Comparison of ENCODE assay signal across 12 mouse cellular contexts in genomic region chr4:96028412-96028811, GRCm38 (mm10). TPM values are rescaled to one million over a fixed set of nuclear protein-coding genes. Genes with fewer than 3 reads are reported as not detected.
DNase-seq lines count a peak whose midpoint lies in the region; ATAC-seq and TF ChIP-seq lines count a peak whose summit lies in the region.
"Had no signal": no experiment of that assay in that cellular context is flagged by ENCODE, and none has a peak within 500 bp of the region (broad histone marks: within the 10 kb centered on the region; RNA-seq: fewer than 3 reads in every experiment).

No protein-coding gene starts in this region.

- no peak overlapping the region for H3K4me2 ChIP-seq in hindbrain, embryonic 15.5 days
- H3K4me2 ChIP-seq in forebrain, embryonic 12.5 days, result no peak overlapping the region
- H3K4me2 ChIP-seq in stomach, postnatal 0 days (replicated peaks; ENCODE audit: low read depth), result no peak overlapping the region
- H3K4me2 ChIP-seq: liver, embryonic 15.5 days had no signal

- no peak overlapping the region for H3K9ac ChIP-seq in hindbrain, embryonic 15.5 days
- H3K9ac ChIP-seq in forebrain, embryonic 12.5 days, result no peak overlapping the region
- H3K9ac ChIP-seq in stomach, postnatal 0 days (ENCODE audit: low read length), result no peak overlapping the region
- H3K9ac ChIP-seq: liver, embryonic 15.5 days had no signal

- TF ChIP-seq EP300 in stomach, postnatal 0 days (optimal IDR thresholded peaks at IDR 0.05), result no peak

- no peak for DNase-seq in hindbrain, embryonic 10.5 days (ENCODE audit: low spot score)
- DNase-seq in layer of hippocampus, postnatal 14 days (ENCODE audit: low spot score in 2 of 2), result peak; percentile 29 to 70
- DNase-seq in right cerebral cortex, adult 18-20 months, result peak; percentile 52
- DNase-seq in stomach, postnatal 0 days (ENCODE audit: low spot score), result no peak
- no peak for DNase-seq in gastrocnemius, adult 8-10 months (ENCODE audit: low spot score in 2 of 2)
- DNase-seq in lung, postnatal 10 days, result no peak
- DNase-seq: heart, adult 18-20 months; kidney, adult 8-10 months had no signal

- WGBS in hindbrain, embryonic 15.5 days, result 92% methylated on average over 1 of the region's 1 CpGs
- WGBS in hindbrain, embryonic 10.5 days, result 93% methylated on average over 1 of the region's 1 CpGs
- 91% methylated on average over 1 of the region's 1 CpGs for WGBS in forebrain, embryonic 12.5 days
- 90% methylated on average over 1 of the region's 1 CpGs for WGBS in stomach, postnatal 0 days

- ATAC-seq in hindbrain, embryonic 15.5 days (ENCODE audit: low FRiP score, low read depth), result peak; percentile 80; the same call in 1 of the 2 replicates
- peak; percentile 65; the same call in 1 of the 2 replicates for ATAC-seq in forebrain, embryonic 12.5 days (ENCODE audit: low FRiP score)
- ATAC-seq in stomach, postnatal 0 days (ENCODE audit: low FRiP score, low TSS enrichment), result no peak

- H3K27ac ChIP-seq in hindbrain, embryonic 15.5 days (replicated peaks), result no peak overlapping the region
- no peak overlapping the region for H3K27ac ChIP-seq in hindbrain, embryonic 10.5 days
- H3K27ac ChIP-seq in forebrain, embryonic 12.5 days, result no peak overlapping the region
- no peak overlapping the region for H3K27ac ChIP-seq in stomach, postnatal 0 days (replicated peaks)
- H3K27ac ChIP-seq: liver, embryonic 15.5 days had no signal

- no peaks in the 10 kb centered on the region for H3K36me3 ChIP-seq in hindbrain, embryonic 15.5 days
- H3K36me3 ChIP-seq in hindbrain, embryonic 10.5 days, result no peaks in the 10 kb centered on the region
- peaks cover 4% of the 10 kb centered on the region; the same call in 1 of the 2 replicates for H3K36me3 ChIP-seq in forebrain, embryonic 12.5 days (replicated peaks)
- no peaks in the 10 kb centered on the region for H3K36me3 ChIP-seq in stomach, postnatal 0 days (ENCODE audit: control insufficient read depth, insufficient read depth, low read length)
- H3K36me3 ChIP-seq: liver, embryonic 15.5 days had no signal

- no peaks in the 10 kb centered on the region for H3K27me3 ChIP-seq in hindbrain, embryonic 15.5 days
- H3K27me3 ChIP-seq in hindbrain, embryonic 10.5 days (ENCODE audit: insufficient read depth, poor library complexity, severe bottlenecking), result no peaks in the 10 kb centered on the region
- no peaks in the 10 kb centered on the region for H3K27me3 ChIP-seq in forebrain, embryonic 12.5 days
- H3K27me3 ChIP-seq in stomach, postnatal 0 days (ENCODE audit: control insufficient read depth, insufficient read depth, low read length), result no peaks in the 10 kb centered on the region
- H3K27me3 ChIP-seq: liver, embryonic 15.5 days had no signal

- H3K4me3 ChIP-seq in hindbrain, embryonic 15.5 days, result no peak overlapping the region
- H3K4me3 ChIP-seq in hindbrain, embryonic 10.5 days, result no peak overlapping the region
- H3K4me3 ChIP-seq in forebrain, embryonic 12.5 days (replicated peaks), result no peak overlapping the region
- H3K4me3 ChIP-seq in stomach, postnatal 0 days (ENCODE audit: low read depth, low read length), result no peak overlapping the region
- H3K4me3 ChIP-seq: liver, embryonic 15.5 days; myocyte had no signal

- no peak for TF ChIP-seq CTCF in stomach, postnatal 0 days (IDR thresholded peaks at IDR 0.05; ENCODE audit: low read depth)

- H3K9me3 ChIP-seq in hindbrain, embryonic 15.5 days, result no peaks in the 10 kb centered on the region
- H3K9me3 ChIP-seq in hindbrain, embryonic 10.5 days, result no peaks in the 10 kb centered on the region
- H3K9me3 ChIP-seq in forebrain, embryonic 12.5 days, result no peaks in the 10 kb centered on the region
- H3K9me3 ChIP-seq in stomach, postnatal 0 days (ENCODE audit: control insufficient read depth, low read length), result no peaks in the 10 kb centered on the region
- H3K9me3 ChIP-seq: liver, embryonic 15.5 days had no signal

- H3K4me1 ChIP-seq in hindbrain, embryonic 15.5 days (replicated peaks), result no peaks in the 10 kb centered on the region
- no peaks in the 10 kb centered on the region for H3K4me1 ChIP-seq in hindbrain, embryonic 10.5 days (replicated peaks)
- H3K4me1 ChIP-seq in forebrain, embryonic 12.5 days, result no peaks in the 10 kb centered on the region
- no peaks in the 10 kb centered on the region for H3K4me1 ChIP-seq in stomach, postnatal 0 days (replicated peaks; ENCODE audit: control insufficient read depth, insufficient read depth)
- H3K4me1 ChIP-seq: liver, embryonic 15.5 days had no signal

RNA-seq across cellular contexts. Expression of gene Cyp2j13, which starts 48.9 kb away (rescaled TPM):
- polyA plus RNA-seq in hindbrain, embryonic 15.5 days (2015; fragmentation: Nextera tagmentation; extraction: Ambion mirVana), result 0.04 and 0.06 TPM in 2 replicates
- not detected in 2 replicates for polyA plus RNA-seq in hindbrain, embryonic 10.5 days (2016; fragmentation: Nextera tagmentation; extraction: Ambion mirVana)
- not detected in 2 replicates for polyA plus RNA-seq in forebrain, embryonic 12.5 days (2016; fragmentation: Nextera tagmentation; extraction: Ambion mirVana)
- total RNA-seq in layer of hippocampus, postnatal 14 days (2021), result 1 to 10 TPM in 1 of 2 experiments, under 1 TPM in 1; 0.90 to 1.1 TPM
- not detected in 2 replicates for polyA plus RNA-seq in stomach, postnatal 0 days (2015; fragmentation: Nextera tagmentation; extraction: Ambion mirVana)
- total RNA-seq in gastrocnemius, adult 8-10 months (2022), result not detected
- total RNA-seq: heart, adult 18-20 months had no signal
- polyA plus RNA-seq: liver, embryonic 15.5 days; myocyte had no signal

Comparison
In these comparisons a context has a peak if more than half of its experiments do, and no peak if none do; other contexts are left out.
1. DNase-seq: peak in layer of hippocampus, postnatal 14 days (2 of 2) and right cerebral cortex, adult 18-20 months (single experiment); none in hindbrain, embryonic 10.5 days (single experiment), stomach, postnatal 0 days (single experiment), gastrocnemius, adult 8-10 months (0 of 2) and lung, postnatal 10 days (single experiment).